Mouse (Mus musculus) hindbrain, embryonic 11.5 days (tissue): ENCODE measurements around the gene Rnf130. TPM values are rescaled to one million over a fixed set of nuclear protein-coding genes. Genes with fewer than 3 reads are reported as not detected.

Source experiments
- ATAC-seq: fragments of 200-750 bp; cut with Nextera tagmentation; 2 replicates; pipeline ENCODE4 v1.8.0; 2017; ENCODE audit warnings: mild to moderate bottlenecking, moderate TSS enrichment, moderate library complexity; ENCODE audit not compliant: low FRiP score
- DNase-seq: peaks from one replicate; pipeline ENCODE4 v3.0.0-alpha.2; 2015; ENCODE audit warnings: low spot score
- H3K27ac ChIP-seq: fragments of 300-500 bp; sonication (generic); 2 replicates; pipeline ENCODE4 v1.5.1; 2014; ENCODE audit warnings: mild to moderate bottlenecking, low read depth, low read length
- H3K27me3 ChIP-seq: fragments of 300-500 bp; sonication (generic); 2 replicates; pipeline ENCODE4 v1.6.1; 2014; ENCODE audit warnings: mild to moderate bottlenecking, low read length, moderate library complexity, mixed read lengths; ENCODE audit not compliant: control insufficient read depth, insufficient read depth
- H3K36me3 ChIP-seq: fragments of 300-500 bp; sonication (generic); 2 replicates; pipeline ENCODE4 v1.6.1; 2014; ENCODE audit warnings: mild to moderate bottlenecking, low read length, moderate library complexity, mixed read lengths; ENCODE audit not compliant: control insufficient read depth, insufficient read depth
- H3K4me1 ChIP-seq: fragments of 300-500 bp; sonication (generic); replicated peaks from 2 replicates; pipeline ENCODE4 v1.6.1; 2014; ENCODE audit warnings: low read length, mixed read lengths; ENCODE audit not compliant: control insufficient read depth, insufficient read depth
- H3K4me2 ChIP-seq: fragments of 300-500 bp; sonication (generic); replicated peaks from 2 replicates; pipeline ENCODE4 v1.6.1; 2014; ENCODE audit warnings: mild to moderate bottlenecking, low read depth, low read length
- H3K4me3 ChIP-seq: fragments of 300-500 bp; sonication (generic); 2 replicates; pipeline ENCODE4 v1.5.1; 2014; ENCODE audit warnings: low read depth, low read length
- H3K9ac ChIP-seq: fragments of 300-500 bp; sonication (generic); 2 replicates; pipeline ENCODE4 v1.6.1; 2014; ENCODE audit warnings: low read depth, low read length
- H3K9me3 ChIP-seq: fragments of 300-500 bp; sonication (generic); 2 replicates; pipeline ENCODE4 v1.6.1; 2016; ENCODE audit warnings: low read length; ENCODE audit not compliant: control insufficient read depth
- WGBS: fragments of 180-500 bp; shearing (Covaris S2); extraction: QIAGEN DNeasy Blood & Tissue Kit; methylation state at CpG from one replicate; pipeline ENCODE4 v1.1.7; 2014; 5-methylcytosine and 5-hydroxymethylcytosine counted together
- polyA plus RNA-seq: library from polyadenylated mRNA; unstranded; fragments of >200 nt; fragmentation: Nextera tagmentation; extraction: Ambion mirVana; gene quantifications from 2 replicates; pipeline ENCODE4 v1.2.1, GENCODE M21; 2014

The Rnf130 gene
- polyA plus RNA-seq, 1 experiment from 2014 or later, result 81.0 TPM

GRCm38 (mm10) chr11:50057713-50058112 lies 32.6 kb downstream of the Rnf130 start:
- H3K9me3 ChIP-seq, result no peaks in the 10 kb centered on the region
- 80% methylated on average over 2 of the region's 2 CpGs for WGBS
- ATAC-seq, result no peak
- H3K4me2 ChIP-seq, result no peak overlapping the region
- DNase-seq, result no peak
- no peak overlapping the region for H3K27ac ChIP-seq
- no peaks in the 10 kb centered on the region for H3K27me3 ChIP-seq
- H3K36me3 ChIP-seq, result no peaks in the 10 kb centered on the region
- no peak overlapping the region for H3K9ac ChIP-seq
- H3K4me3 ChIP-seq, result no peak overlapping the region
- no peaks in the 10 kb centered on the region for H3K4me1 ChIP-seq

GRCm38 (mm10) chr11:50058277-50058676 lies 33.1 kb downstream of the Rnf130 start:
- 93% methylated on average over 6 of the region's 6 CpGs for WGBS
- no peaks in the 10 kb centered on the region for H3K36me3 ChIP-seq
- no peak overlapping the region for H3K27ac ChIP-seq
- no peak overlapping the region for H3K4me3 ChIP-seq
- no peaks in the 10 kb centered on the region for H3K4me1 ChIP-seq
- no peaks in the 10 kb centered on the region for H3K9me3 ChIP-seq
- no peak for ATAC-seq
- no peak overlapping the region for H3K4me2 ChIP-seq
- no peak for DNase-seq
- H3K9ac ChIP-seq, result no peak overlapping the region
- H3K27me3 ChIP-seq, result no peaks in the 10 kb centered on the region

GRCm38 (mm10) chr11:50059045-50059444 lies 33.9 kb downstream of the Rnf130 start:
- Histone ChIP-seq H3K9ac (no peak overlapping the region), H3K4me1 (no peaks in the 10 kb centered on the region), H3K27ac (no peak overlapping the region), H3K9me3 (no peaks in the 10 kb centered on the region), H3K36me3 (no peaks in the 10 kb centered on the region), H3K4me2 (no peak overlapping the region), H3K27me3 (no peaks in the 10 kb centered on the region), H3K4me3 (no peak overlapping the region)
- DNase-seq, result no peak
- no peak for ATAC-seq
- WGBS, result 92% methylated on average over 6 of the region's 6 CpGs

GRCm38 (mm10) chr11:50062116-50062515 lies 37.0 kb downstream of the Rnf130 start:
- Histone ChIP-seq H3K27ac (no peak overlapping the region), H3K9ac (no peak overlapping the region), H3K4me1 (no peaks in the 10 kb centered on the region), H3K4me2 (no peak overlapping the region), H3K9me3 (no peaks in the 10 kb centered on the region), H3K36me3 (no peaks in the 10 kb centered on the region), H3K4me3 (no peak overlapping the region), H3K27me3 (no peaks in the 10 kb centered on the region)
- 58% methylated on average over 7 of the region's 7 CpGs for whole genome bisulfite sequencing
- ATAC-seq (no peak), DNase-seq (peak; percentile 5)

- Histone ChIP-seq H3K9me3 (no peaks in the 10 kb centered on the region), H3K4me3 (no peak overlapping the region), H3K27me3 (no peaks in the 10 kb centered on the region), H3K36me3 (no peaks in the 10 kb centered on the region), H3K27ac (no peak overlapping the region), H3K4me1 (no peaks in the 10 kb centered on the region), H3K9ac (no peak overlapping the region), H3K4me2 (no peak overlapping the region)
- DNase-seq, result no peak
- 84% methylated on average over 2 of the region's 2 CpGs for WGBS
- ATAC-seq, result no peak
Measured at GRCm38 (mm10) chr11:50066088-50066487, 40.9 kb downstream of the Rnf130 start.

- no peak overlapping the region for H3K4me2 ChIP-seq
- no peak overlapping the region for H3K9ac ChIP-seq
- H3K36me3 ChIP-seq, result no peaks in the 10 kb centered on the region
- H3K27ac ChIP-seq, result no peak overlapping the region
- no peaks in the 10 kb centered on the region for H3K9me3 ChIP-seq
- no peaks in the 10 kb centered on the region for H3K27me3 ChIP-seq
- no peak for DNase-seq
- no peak for ATAC-seq
- H3K4me3 ChIP-seq, result no peak overlapping the region
- no peaks in the 10 kb centered on the region for H3K4me1 ChIP-seq
- WGBS, result 93% methylated on average over 10 of the region's 10 CpGs
Measured at GRCm38 (mm10) chr11:50073830-50074229, 48.7 kb downstream of the Rnf130 start.

GRCm38 (mm10) chr11:50076756-50077155 lies 51.6 kb downstream of the Rnf130 start:
- no peak overlapping the region for H3K9ac ChIP-seq
- WGBS, result 97% methylated on average over 4 of the region's 4 CpGs
- no peak overlapping the region for H3K4me3 ChIP-seq
- ATAC-seq, result no peak
- H3K9me3 ChIP-seq, result no peaks in the 10 kb centered on the region
- no peaks in the 10 kb centered on the region for H3K36me3 ChIP-seq
- H3K27me3 ChIP-seq, result no peaks in the 10 kb centered on the region
- no peak for DNase-seq
- no peaks in the 10 kb centered on the region for H3K4me1 ChIP-seq
- no peak overlapping the region for H3K27ac ChIP-seq
- no peak overlapping the region for H3K4me2 ChIP-seq

GRCm38 (mm10) chr11:50081365-50082190 lies 56.4 kb downstream of the Rnf130 start:
- Histone ChIP-seq H3K4me2 (no peak overlapping the region), H3K27me3 (no peaks in the 10 kb centered on the region), H3K9me3 (no peaks in the 10 kb centered on the region), H3K36me3 (no peaks in the 10 kb centered on the region), H3K27ac (no peak overlapping the region), H3K4me3 (no peak overlapping the region), H3K4me1 (no peaks in the 10 kb centered on the region), H3K9ac (no peak overlapping the region)
- ATAC-seq (no peak), DNase-seq (no peak)
- 96% methylated on average over 5 of the region's 5 CpGs for WGBS

GRCm38 (mm10) chr11:50086211-50086610 lies 61.1 kb downstream of the Rnf130 start:
- no peak overlapping the region for H3K4me3 ChIP-seq
- H3K9me3 ChIP-seq, result no peaks in the 10 kb centered on the region
- no peak overlapping the region for H3K4me2 ChIP-seq
- WGBS, result 96% methylated on average over 3 of the region's 3 CpGs
- H3K36me3 ChIP-seq, result 0 out of 2 replicates have a peak, but pooled peaks cover 6% of the 10 kb centered on the region
- H3K27ac ChIP-seq, result no peak overlapping the region
- peaks cover 6% of the 10 kb centered on the region for H3K4me1 ChIP-seq
- DNase-seq (no peak), ATAC-seq (no peak)
- H3K9ac ChIP-seq, result no peak overlapping the region
- no peaks in the 10 kb centered on the region for H3K27me3 ChIP-seq
